Mouse (Mus musculus) kidney, adult 2 months (tissue): ENCODE data around the gene Des. TPM values are rescaled to one million over a fixed set of nuclear protein-coding genes. Genes with fewer than 3 reads are reported as not detected.

ENCODE experiments used
- DNase-seq: peaks from one replicate; pipeline ENCODE4 v3.0.0; 2021
- H3K27ac ChIP-seq: fragments of 200-500 bp; 2 replicates; pipeline ENCODE4 v1.5.1; 2012; ENCODE audit warnings: low read depth, low read length, control low read depth, inconsistent platforms; ENCODE audit not compliant: insufficient read depth
- H3K27me3 ChIP-seq: fragments of 200-500 bp; replicated peaks from 2 replicates; pipeline ENCODE4 v1.6.1; 2012; ENCODE audit warnings: mild to moderate bottlenecking, moderate library complexity, low read length, inconsistent platforms; ENCODE audit not compliant: control insufficient read depth, insufficient read depth
- H3K36me3 ChIP-seq: fragments of 200-500 bp; 2 replicates; pipeline ENCODE4 v1.6.1; 2012; ENCODE audit warnings: mild to moderate bottlenecking, moderate library complexity, low read length, inconsistent platforms; ENCODE audit not compliant: control insufficient read depth, insufficient read depth
- H3K4me1 ChIP-seq: fragments of 200-500 bp; 2 replicates; pipeline ENCODE4 v1.6.1; 2011; ENCODE audit warnings: low read length; ENCODE audit not compliant: control insufficient read depth, insufficient read depth
- H3K4me3 ChIP-seq: fragments of 200-500 bp; 2 replicates; pipeline ENCODE4 v1.5.1; 2011; ENCODE audit warnings: mild to moderate bottlenecking, low read depth, low read length, control low read depth; ENCODE audit not compliant: insufficient read depth
- CTCF ChIP-seq: fragments of 200-500 bp; conservative IDR thresholded peaks from 2 replicates; pipeline ENCODE4 v1.5.1; 2011; ENCODE audit warnings: low read depth, mild to moderate bottlenecking, control low read depth, low read length, moderate library complexity, mixed read lengths; ENCODE audit not compliant: insufficient read depth, insufficient read length
- POLR2A ChIP-seq: fragments of 200-500 bp; IDR thresholded peaks from one replicate; pipeline ENCODE4 v1.6.1; 2011; ENCODE audit warnings: low read depth, low read length, control low read depth
- WGBS: fragments of 180-500 bp; shearing (Covaris S2); methylation state at CpG from one replicate; pipeline ENCODE4 v1.1.7; 2018; 5-methylcytosine and 5-hydroxymethylcytosine counted together
- polyA plus RNA-seq: library from polyadenylated mRNA; depleted of rRNA; stranded (reverse); fragments of >200 nt; gene quantifications from 2 replicates; pipeline ENCODE4 v1.2.3, GENCODE M21; 2012

Gene Des
- polyA plus RNA-seq, 1 experiment, result 32.1 TPM

DNA sequence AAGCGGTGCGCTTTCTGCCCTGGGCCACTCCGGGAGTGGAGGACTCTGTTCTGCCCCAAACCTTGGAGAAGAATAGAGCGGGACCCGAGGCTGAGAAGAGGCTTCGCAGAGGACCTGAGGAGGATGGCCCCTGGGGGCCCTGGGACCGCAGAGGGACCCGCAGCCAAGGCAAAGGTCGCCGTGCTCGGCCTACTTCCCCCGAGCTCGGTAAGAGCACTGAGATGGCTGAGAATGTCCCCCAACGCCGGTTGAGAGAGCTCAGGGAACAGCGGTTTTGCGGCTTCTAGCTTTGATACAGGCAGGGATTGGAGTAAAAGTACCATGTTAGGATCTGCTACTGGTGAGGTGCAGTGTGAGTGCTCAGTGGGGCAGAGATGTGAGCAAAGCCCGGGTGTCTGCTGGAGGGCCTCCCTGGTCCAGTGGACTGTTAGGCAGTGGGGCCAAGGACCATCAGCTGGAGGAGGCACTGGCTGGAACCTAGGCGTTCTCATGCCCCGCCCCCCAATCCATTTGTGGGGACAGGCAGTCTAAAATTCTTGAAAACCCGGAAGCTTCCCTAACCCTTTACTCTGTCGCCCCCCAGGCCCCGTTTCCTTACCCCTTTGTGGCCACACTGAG lies 28.9 kb downstream of the Des start:
- 44% methylated on average over 23 of the region's 23 CpGs for WGBS
- no peaks in the 10 kb centered on the region for H3K36me3 ChIP-seq
- H3K4me1 ChIP-seq, result no peaks in the 10 kb centered on the region
- DNase-seq, result no peak
- H3K27me3 ChIP-seq, result no peaks in the 10 kb centered on the region; the same call in 1 of the 2 replicates
- TF ChIP-seq CTCF, result no peak
- no peak for TF ChIP-seq POLR2A
- no peak overlapping the region for H3K4me3 ChIP-seq
- no peak overlapping the region for H3K27ac ChIP-seq

- 70% methylated on average over 9 of the region's 9 CpGs for WGBS
- H3K27ac ChIP-seq, result no peak overlapping the region
These were observed 33.0 kb downstream of the Des start for GRCm38 (mm10) chr1:75393139-75393538.

DNA sequence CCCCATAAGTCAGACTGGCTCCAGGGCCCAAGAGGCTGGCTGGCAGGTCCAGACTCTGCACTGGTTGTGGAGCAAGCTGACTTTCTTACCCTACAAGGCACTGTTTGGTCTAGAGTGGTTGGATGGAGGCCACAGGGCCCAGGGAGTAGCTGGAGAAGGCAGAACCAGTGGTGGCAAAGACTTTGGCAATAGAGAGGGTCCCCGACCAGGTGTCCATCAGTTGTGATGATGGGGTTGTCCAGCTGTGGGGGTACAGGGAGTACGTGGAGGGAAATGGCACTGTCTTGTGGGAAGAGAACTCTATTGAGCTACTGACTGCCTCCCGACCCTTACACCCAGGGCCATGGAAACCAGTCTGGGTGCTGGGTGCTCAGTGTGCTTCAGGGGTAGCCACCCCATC lies 33.7 kb downstream of the Des start:
- DNase-seq, result no peak
- no peak overlapping the region for H3K27ac ChIP-seq
- no peaks in the 10 kb centered on the region for H3K4me1 ChIP-seq
- WGBS, result 89% methylated on average over 3 of the region's 3 CpGs
- TF ChIP-seq POLR2A (no peak), CTCF (no peak)
- H3K4me3 ChIP-seq, result no peak overlapping the region
- H3K27me3 ChIP-seq, result no peaks in the 10 kb centered on the region
- no peaks in the 10 kb centered on the region for H3K36me3 ChIP-seq

More at GRCm38 (mm10) chr1:75393139-75393538, 33.0 kb downstream of the Des start:
- Histone ChIP-seq H3K36me3 (no peaks in the 10 kb centered on the region), H3K27me3 (no peaks in the 10 kb centered on the region; the same call in 1 of the 2 replicates), H3K4me1 (no peaks in the 10 kb centered on the region), H3K4me3 (no peak overlapping the region)
- no peak for DNase-seq
- no peak for TF ChIP-seq CTCF
- TF ChIP-seq POLR2A, result no peak

DNA sequence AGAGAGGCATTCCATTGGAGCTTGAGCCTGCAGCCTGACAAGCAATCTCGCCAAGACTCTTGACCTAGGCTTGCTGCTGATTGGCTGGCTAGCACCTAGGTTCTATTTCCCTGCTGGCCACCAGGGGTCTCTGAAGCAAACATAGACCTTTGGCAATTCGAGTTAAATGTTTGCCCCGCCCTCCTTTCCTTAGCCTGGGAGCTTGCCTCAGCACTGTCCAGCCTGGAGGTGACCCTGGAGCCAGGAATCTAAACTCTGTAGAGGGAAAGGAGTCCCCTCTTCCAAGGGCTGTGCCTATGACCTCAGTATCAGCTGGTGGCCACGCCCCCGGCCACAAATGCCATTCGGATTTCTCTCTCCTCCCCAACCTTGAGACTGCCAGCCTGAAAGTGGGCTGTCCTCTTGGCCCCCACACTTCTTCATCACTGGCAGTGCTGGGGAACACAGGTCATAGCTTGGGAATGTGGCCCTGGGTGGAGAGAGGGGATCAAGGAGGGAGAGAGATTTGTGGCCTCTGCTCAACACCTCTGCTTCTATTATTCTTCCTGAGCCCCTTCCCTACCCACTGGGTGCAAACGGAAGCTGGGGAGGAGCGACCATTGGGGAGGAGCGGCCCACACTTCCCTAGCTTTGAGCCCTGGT lies 38.8 kb downstream of the Des start:
- DNase-seq, result peak; percentile 88
- H3K36me3 ChIP-seq, result no peaks in the 10 kb centered on the region
- H3K4me3 ChIP-seq, result no peak overlapping the region
- no peaks in the 10 kb centered on the region for H3K27me3 ChIP-seq
- 19% methylated on average over 9 of the region's 9 CpGs for WGBS
- TF ChIP-seq CTCF (peak; percentile 59), POLR2A (no peak)
- peak overlapping the region; percentile 9; the same call in 1 of the 2 replicates for H3K27ac ChIP-seq
- 0 out of 2 replicates have a peak, but pooled peaks cover 4% of the 10 kb centered on the region for H3K4me1 ChIP-seq

DNA sequence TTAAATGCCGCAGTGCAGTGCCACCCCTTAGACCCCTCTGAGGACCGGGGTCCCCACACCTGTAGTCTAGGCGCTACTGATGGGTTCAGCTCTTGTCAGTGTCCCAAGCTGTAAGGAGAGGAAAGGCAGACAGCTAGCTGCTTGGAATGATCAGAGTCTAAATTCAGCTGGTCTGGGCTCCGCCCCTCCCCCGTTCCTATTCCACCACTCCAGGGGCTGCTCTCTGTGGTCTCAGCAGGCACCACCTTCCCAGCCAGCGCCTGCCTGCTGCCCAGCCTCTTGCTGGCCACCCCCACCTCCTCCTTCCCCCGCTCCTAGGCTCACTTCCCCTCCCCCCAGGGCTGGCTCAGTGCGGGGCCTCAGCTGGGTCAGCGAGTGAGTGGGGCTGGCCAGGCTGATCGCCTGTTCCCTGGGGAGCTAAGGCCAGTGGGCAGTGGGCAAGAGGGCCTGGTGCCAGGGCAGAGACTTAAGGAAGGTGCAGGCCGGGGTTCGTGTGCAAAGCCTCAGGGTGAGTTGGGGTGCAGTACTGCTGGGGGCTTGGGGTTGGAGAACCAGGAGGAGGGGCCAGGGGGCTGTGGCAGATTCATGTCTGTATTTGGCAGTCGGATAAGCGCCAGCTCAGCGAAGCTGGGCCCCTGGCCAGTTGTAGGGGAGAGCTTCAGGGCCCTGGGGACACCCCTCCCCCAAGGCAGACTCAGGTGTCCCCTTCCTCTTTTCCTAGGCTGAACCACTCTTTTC lies 39.8 kb downstream of the Des start:
- peak overlapping the region; percentile 15; the same call in 1 of the 2 replicates for H3K4me3 ChIP-seq
- peak; percentile 29 for DNase-seq
- TF ChIP-seq CTCF, result no peak
- no peak for TF ChIP-seq POLR2A

DNA sequence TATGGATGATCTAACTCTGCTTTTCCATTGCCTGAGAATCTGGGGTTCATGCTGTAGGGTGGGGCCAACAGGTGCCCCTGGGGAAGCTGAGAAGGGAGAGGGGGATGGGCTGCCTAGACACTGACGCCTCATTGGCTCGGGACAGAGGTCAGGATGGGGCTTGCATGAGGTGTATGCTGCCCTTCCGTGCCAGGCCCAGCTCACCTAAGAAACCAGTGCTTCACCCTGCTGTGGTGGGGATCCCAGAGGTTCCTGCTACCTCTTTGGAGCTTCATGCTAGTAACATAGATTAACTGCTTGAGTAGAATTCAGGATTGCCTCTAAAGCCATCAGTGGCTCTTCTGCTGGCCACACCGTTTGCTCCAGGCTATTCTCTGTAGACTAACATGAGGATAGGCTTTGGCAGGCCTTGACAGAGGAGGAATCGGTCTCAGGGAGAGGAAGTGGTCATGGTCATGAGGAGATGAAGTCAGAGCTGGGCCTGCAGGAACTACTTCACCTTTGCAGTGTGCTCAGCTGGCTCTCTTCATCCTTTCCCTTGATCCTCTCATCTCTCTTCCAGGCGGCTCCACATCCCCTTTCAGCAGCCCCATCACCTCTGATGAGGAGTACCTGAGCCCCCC lies 40.5 kb downstream of the Des start:
- no peaks in the 10 kb centered on the region for H3K27me3 ChIP-seq
- 0 out of 2 replicates have a peak, but pooled peaks cover 4% of the 10 kb centered on the region for H3K4me1 ChIP-seq
- TF ChIP-seq CTCF (no peak), POLR2A (no peak)
- 53% methylated on average over 6 of the region's 6 CpGs for WGBS
- DNase-seq, result no peak
- no peaks in the 10 kb centered on the region for H3K36me3 ChIP-seq
- H3K27ac ChIP-seq, result no peak overlapping the region
- H3K4me3 ChIP-seq, result no peak overlapping the region

More for the DNA sequence above, 39.8 kb downstream of the Des start:
- peak overlapping the region; percentile 9; the same call in 1 of the 2 replicates for H3K27ac ChIP-seq
- 31% methylated on average over 15 of the region's 15 CpGs for WGBS
- no peaks in the 10 kb centered on the region for H3K36me3 ChIP-seq
- H3K4me1 ChIP-seq, result 0 out of 2 replicates have a peak, but pooled peaks cover 4% of the 10 kb centered on the region
- no peaks in the 10 kb centered on the region for H3K27me3 ChIP-seq
